Mouse (Mus musculus) erythroblast, embryonic 14.5 days (primary cell): ENCODE results near the gene Acvr1.

Source experiments
- GATA1 ChIP-seq: IDR thresholded peaks from 2 replicates; pipeline ENCODE4 v1.6.1; 2012; ENCODE audit warnings: low read length, inconsistent platforms, mixed read lengths
- TAL1 ChIP-seq: IDR thresholded peaks from 3 replicates; pipeline ENCODE4 v1.6.1; 2012; ENCODE audit warnings: low read length, inconsistent platforms, mixed read lengths

- TF ChIP-seq TAL1 = no peak
- TF ChIP-seq GATA1 = no peak
Measured at GRCm38 (mm10) chr2:58538196-58538595, 28.8 kb downstream of the Acvr1 start.
